Mouse (Mus musculus) myocyte (in vitro differentiated cells): ENCODE measurements around the gene Akap13.

ENCODE experiments used
- CEBPB ChIP-seq: IDR thresholded peaks from 2 replicates; pipeline ENCODE4 v1.6.1; 2011; ENCODE audit warnings: mild to moderate bottlenecking, moderate library complexity; ENCODE audit not compliant: poor library complexity, insufficient read depth, severe bottlenecking
- E2F4 ChIP-seq: IDR thresholded peaks from one replicate; pipeline ENCODE4 v1.6.1; 2011; ENCODE audit warnings: mild to moderate bottlenecking, control low read depth, moderate library complexity; ENCODE audit not compliant: insufficient read depth
- MAX ChIP-seq: IDR thresholded peaks from one replicate; pipeline ENCODE4 v1.6.1; 2011; ENCODE audit warnings: low read depth, mild to moderate bottlenecking, control low read depth
- MYOD1 ChIP-seq, 3 experiments: IDR thresholded peaks; one replicate each; pipeline ENCODE4 v1.6.1; 2011; ENCODE audit warnings: control low read depth in 2 of 3, low read depth in 2 of 3, mild to moderate bottlenecking in 2 of 3, moderate library complexity in 1 of 3; ENCODE audit not compliant: insufficient read length in 2 of 3, control insufficient read depth in 1 of 3
- MYOG ChIP-seq, 3 experiments: IDR thresholded peaks; one replicate each; pipeline ENCODE4 v1.6.1; 2011; ENCODE audit warnings: control low read depth in 2 of 3, low read depth in 2 of 3, mild to moderate bottlenecking in 2 of 3; ENCODE audit not compliant: insufficient read length in 2 of 3, control insufficient read depth in 1 of 3, insufficient read depth in 1 of 3
- POLR2A ChIP-seq: IDR thresholded peaks from one replicate; pipeline ENCODE4 v1.6.1; 2011; ENCODE audit warnings: low read depth, mild to moderate bottlenecking, control low read depth, moderate library complexity; ENCODE audit not compliant: insufficient read length
- POLR2AphosphoS2 ChIP-seq: IDR thresholded peaks from one replicate; pipeline ENCODE4 v1.6.1; 2011; ENCODE audit warnings: low read depth, control low read depth; ENCODE audit not compliant: insufficient read length
- REST ChIP-seq: IDR thresholded peaks from one replicate; pipeline ENCODE4 v1.6.1; 2011; ENCODE audit warnings: mild to moderate bottlenecking, control low read depth, moderate library complexity; ENCODE audit not compliant: insufficient read depth, insufficient read length
- SRF ChIP-seq: IDR thresholded peaks from one replicate; pipeline ENCODE4 v1.6.1; 2011; ENCODE audit warnings: low read depth; ENCODE audit not compliant: control insufficient read depth, insufficient read length
- TCF12 ChIP-seq: IDR thresholded peaks from one replicate; pipeline ENCODE4 v1.6.1; 2011; ENCODE audit warnings: mild to moderate bottlenecking, control low read depth; ENCODE audit not compliant: poor library complexity, insufficient read depth, severe bottlenecking
- TCF3 ChIP-seq: IDR thresholded peaks from one replicate; pipeline ENCODE4 v1.6.1; 2011; ENCODE audit warnings: low read depth, control low read depth; ENCODE audit not compliant: insufficient read length
- USF1 ChIP-seq: IDR thresholded peaks from one replicate; pipeline ENCODE4 v1.6.1; 2011; ENCODE audit warnings: low read depth, mild to moderate bottlenecking, control low read depth, moderate library complexity

DNA sequence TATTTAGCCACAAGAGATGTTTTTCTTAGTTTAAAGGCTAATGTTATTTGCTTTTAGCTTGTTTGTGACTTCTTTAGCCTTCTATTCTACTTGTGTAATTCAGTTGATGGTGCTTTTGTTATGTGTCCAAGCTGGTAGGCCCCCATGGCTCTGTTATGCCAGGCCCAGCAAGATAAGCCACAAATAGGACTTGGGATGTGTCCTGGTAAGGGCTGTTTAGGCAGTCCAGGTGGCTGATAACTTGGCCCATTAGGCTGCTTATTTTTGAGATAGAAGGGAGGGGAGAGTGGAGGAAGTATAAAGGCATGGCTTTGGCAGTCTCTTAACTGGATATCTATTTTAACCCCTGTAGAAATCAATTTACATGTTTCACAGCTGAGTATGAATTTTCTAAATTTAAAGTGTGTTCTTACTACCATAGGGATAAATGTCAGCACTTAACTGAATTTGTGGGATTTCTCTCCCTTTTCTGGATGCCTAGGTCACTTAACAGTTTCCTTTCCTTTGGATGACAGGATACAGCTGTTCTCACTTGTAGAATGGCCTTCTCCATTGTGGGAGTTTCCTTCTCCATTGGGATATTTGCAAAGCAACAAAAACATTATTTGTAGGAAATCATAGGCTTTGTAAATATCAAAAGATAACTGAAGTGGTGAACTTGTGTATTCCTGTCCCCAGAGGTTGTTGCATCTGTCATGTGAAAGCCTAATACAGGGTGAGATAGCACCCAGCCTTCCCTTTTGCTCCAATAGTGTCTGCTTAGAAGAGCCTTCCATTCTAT, 69.6 kb downstream of the Akap13 start:
- TF ChIP-seq MYOG (IDR thresholded peaks at IDR 0.05; ENCODE audit: control insufficient read depth in 1 of 3, insufficient read depth in 1 of 3, insufficient read length in 2 of 3, low read depth in 2 of 3) (no peak), POLR2A (no peak), CEBPB (no peak), TCF12 (no peak), REST (no peak), USF1 (no peak), MAX (no peak), E2F4 (no peak), MYOD1 (IDR thresholded peaks at IDR 0.05; ENCODE audit: control insufficient read depth in 1 of 3, insufficient read length in 2 of 3, low read depth in 2 of 3) (no peak), TCF3 (no peak), POLR2AphosphoS2 (no peak), SRF (no peak)
